Mouse (Mus musculus): ENCODE data around the gene 4933424G06Rik. TPM values are rescaled to one million over a fixed set of nuclear protein-coding genes. Genes with fewer than 3 reads are reported as not detected.

4933424G06Rik gene
- total RNA-seq (2023) = not detected in 2 replicates

GRCm38 (mm10) chr1:36709854-36710280 lies at the start of gene 4933424G06Rik:
4933424G06Rik (plus strand) TSS chr1:36710149.

GRCm38 (mm10) chr1:36682620-36683355 lies 27.2 kb upstream of the 4933424G06Rik start, which contains the start of gene Fam178b:
Fam178b (minus strand) TSS chr1:36683183.

DNA sequence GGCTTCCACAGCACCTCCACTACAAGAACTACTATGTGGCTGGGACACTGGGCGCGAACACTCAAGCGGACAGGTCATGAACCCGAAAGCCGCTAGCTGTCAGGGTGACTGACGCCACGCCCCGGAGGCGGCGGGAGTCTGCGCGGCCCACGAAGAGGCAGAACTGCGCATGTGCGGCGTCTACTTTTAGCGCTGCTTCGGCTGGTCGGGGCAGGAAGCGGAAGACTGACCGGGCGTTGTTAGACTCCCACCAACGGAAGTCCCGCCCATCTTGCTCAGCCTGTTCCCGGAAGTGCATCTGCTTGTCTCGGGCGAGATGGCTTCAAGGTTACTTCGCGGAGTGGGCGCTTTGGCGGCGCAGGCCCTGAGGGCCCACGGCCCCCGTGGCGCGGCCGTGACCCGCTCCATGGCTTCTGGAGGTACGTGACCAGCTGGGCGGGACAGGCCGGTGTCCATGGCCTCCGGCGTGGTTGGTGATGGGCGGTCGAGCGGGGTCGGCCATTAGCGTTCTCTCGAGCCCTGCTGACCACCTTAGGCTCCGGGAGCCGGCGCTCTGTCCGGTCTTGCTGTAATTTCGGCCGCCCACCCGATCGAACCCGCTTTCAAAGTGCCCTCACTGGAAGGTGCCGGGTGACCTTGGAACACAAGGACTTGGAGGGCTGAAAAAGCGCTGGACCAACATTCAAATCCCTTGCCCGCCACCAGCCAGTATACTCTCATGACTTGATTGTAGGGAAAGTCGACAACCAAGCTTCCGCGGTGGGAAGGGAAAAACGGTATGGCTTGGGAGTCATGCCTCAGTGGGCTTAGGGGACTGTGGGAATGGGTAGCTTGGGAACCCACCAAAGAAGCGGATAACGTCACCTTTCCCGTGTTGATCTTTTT lies 18.4 kb upstream of the 4933424G06Rik start, which contains the start of gene Cox5b:
TSS of gene Cox5b (plus strand) at position 179 of the 885 bp plus-strand sequence.

GRCm38 (mm10) chr1:36714311-36714710 lies 4.4 kb downstream of the 4933424G06Rik start, which contains the start of gene Actr1b:
Actr1b (minus strand) TSS chr1:36714422.

GRCm38 (mm10) chr1:36761568-36761967 lies 51.6 kb downstream of the 4933424G06Rik start, which contains the start of gene Zap70:
Zap70 (plus strand) TSS chr1:36761798.

Other genes starting within 250 kb of the 4933424G06Rik start
- gene Cnnm4, start 238.5 kb upstream of the 4933424G06Rik start, total RNA-seq (2023) = 27.9 and 32.5 TPM in 2 replicates
- 30.7 and 40.0 TPM in 2 replicates for gene Cnnm3, start 198.3 kb upstream of the 4933424G06Rik start, total RNA-seq (2023)
- 1.1 and 2.4 TPM in 2 replicates for gene Ankrd23, start 173.3 kb upstream of the 4933424G06Rik start, total RNA-seq (2023)
- gene Gm42417, start 170.7 kb upstream of the 4933424G06Rik start, total RNA-seq (2023) = 3.4 TPM in 1 of 2 replicates, not detected in the other
- 6.4 and 6.7 TPM in 2 replicates for gene Ankrd39, start 162.7 kb upstream of the 4933424G06Rik start, total RNA-seq (2023)
- gene Sema4c, start 151.8 kb upstream of the 4933424G06Rik start, total RNA-seq (2023) = 0.68 and 0.79 TPM in 2 replicates
- 0.44 and 0.93 TPM in 2 replicates for gene Fam178b, start 27.0 kb upstream of the 4933424G06Rik start, total RNA-seq (2023)
- 197 and 210 TPM in 2 replicates for gene Cox5b, start 18.7 kb upstream of the 4933424G06Rik start, total RNA-seq (2023)
- gene Actr1b, start 4.3 kb downstream of the 4933424G06Rik start, total RNA-seq (2023) = 55.4 and 68.4 TPM in 2 replicates
- not detected in 2 replicates for gene Zap70, start 51.6 kb downstream of the 4933424G06Rik start, total RNA-seq (2023)
- 64.6 and 66.1 TPM in 2 replicates for gene Tmem131, start 233.5 kb downstream of the 4933424G06Rik start, total RNA-seq (2023)

All from neutrophil, adult 65 days (primary cell).